Mouse (Mus musculus) forelimb bud, embryonic 11.5 days (tissue): Measurements from ENCODE around the gene Gpr162.

Source experiments
- DNase-seq: peaks from one replicate; pipeline ENCODE4 v3.0.0-alpha.2; 2012; ENCODE audit warnings: low read depth, low spot score

Gpr162 gene

DNA sequence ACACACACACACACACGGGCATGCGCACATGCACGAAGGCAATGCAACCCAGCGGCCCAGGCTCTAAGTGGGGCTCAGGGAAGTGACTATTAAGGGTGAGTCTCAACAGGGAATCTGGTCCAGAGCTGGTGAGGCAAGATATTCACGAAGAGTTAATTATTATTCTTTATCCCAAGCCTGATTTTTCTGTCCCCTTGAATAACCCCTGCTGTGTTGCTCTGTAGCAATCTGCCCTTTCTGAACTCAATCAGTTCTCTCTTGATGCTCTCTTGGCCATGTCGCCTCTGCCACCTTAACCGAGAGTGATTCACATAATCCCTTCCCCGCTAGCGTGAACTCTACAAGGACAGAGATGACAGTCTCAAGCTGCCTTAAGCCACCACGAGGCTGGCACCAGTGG lies 19.6 kb upstream of the Gpr162 start:
- no peak for DNase-seq

DNA sequence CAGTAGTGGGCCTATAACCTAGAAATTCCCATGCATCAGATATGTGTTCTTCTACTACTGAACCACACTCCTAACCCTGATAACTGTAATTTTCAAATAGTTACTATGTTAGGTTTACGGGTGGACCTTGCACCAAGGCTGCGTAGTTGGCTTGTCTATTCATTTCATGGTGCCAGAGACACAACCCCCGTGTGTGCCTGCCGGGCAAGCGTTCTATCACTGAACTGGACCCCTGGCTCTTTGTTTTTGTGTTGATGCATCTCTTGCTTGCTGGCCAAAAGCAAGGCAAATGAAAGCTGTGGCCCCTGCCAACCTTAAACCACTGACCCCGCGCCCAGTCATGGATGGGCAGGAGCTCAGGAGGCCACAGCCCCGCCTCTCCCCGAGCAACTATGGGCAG lies 18.0 kb upstream of the Gpr162 start:
- DNase-seq, result no peak

DNA sequence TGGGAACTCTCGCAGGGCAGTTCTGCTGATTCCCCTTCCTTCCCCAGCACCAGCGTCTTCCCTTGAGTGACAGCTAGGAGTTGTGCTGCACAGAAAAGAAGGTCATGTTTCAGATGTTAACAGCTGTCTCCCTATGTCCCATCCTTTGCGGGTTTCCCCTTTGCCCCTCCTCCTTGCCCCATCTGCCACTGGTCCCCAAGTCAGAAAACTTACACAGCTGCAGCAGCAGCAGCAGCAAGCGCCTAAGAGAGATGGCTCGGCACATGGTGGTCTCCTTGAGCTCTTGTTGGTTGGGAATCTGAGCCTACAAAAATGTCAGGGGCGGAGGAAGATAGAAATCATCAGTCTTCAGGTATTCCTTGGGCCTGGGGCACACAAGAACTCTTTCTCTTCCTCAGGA lies 15.6 kb upstream of the Gpr162 start:
- DNase-seq, result no peak

DNA sequence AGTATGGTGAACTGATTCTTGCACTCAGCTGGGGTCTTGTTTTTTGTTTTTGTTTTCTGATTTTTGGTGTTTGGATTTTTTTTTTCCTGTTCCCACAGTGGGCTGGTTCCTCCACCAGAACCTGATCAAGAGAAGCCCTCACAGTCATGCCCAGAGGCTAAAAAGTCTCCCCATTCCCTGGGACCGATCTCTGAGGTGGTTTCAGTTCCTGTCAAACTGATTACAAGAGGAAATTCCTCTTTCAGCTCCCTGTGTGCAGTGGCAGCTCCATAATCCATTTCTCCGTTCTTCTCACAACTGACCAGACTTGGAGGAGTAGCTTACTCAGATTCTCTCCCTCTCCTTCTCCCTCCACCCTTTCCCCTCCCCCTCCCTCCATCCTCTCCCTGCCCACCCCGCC lies 10.6 kb upstream of the Gpr162 start:
- DNase-seq, result no peak

DNA sequence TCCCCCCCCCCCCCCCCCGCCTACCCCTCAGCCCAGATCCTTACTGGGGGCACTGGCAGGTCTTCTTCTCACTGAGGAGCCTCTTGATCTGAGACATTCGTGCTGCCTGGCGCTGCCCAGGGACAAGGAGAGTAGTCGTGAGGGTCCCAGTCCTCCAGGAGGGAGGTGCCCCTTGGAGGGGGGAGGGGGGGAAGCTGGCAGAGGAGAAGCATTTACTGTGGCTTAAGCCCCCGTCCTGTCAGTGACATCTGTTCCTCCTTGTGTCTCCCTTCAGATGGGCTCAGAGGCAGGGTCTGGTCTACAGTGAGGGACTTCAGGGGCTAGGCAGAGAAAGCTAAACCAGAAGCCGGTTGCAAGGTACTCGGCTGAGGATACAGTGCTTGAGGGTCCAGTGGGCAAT lies 2.8 kb upstream of the Gpr162 start:
- DNase-seq, result no peak

DNA sequence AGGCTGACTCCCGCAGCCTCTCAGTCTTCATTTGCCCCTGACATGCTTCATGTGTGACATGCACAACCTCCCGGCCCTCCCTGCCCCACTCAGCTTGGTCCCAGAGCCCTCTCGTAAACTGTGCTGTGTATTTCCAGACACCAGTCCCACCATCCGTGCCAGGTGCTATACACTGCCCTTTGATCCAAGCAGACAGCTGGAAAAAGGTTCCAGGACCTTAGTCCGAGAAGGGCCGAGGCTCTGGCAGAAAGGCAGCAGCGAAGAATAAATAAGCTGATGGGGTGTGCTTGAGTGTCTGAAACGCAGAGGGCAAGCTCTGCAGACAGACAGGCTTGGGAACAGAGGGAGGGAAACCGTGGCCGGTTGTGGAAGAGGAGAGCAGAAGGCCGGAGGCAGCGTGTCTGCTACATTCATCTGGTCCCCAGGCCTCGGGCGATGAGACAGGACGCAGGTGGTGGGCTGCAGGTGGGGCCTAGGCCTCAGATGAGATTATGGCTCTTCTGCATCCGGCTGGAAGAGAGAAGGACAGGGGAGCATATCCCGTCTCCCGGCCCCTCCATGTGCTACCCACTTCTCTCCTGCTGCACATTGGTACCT lies 2.1 kb upstream of the Gpr162 start:
- DNase-seq, result no peak

DNA sequence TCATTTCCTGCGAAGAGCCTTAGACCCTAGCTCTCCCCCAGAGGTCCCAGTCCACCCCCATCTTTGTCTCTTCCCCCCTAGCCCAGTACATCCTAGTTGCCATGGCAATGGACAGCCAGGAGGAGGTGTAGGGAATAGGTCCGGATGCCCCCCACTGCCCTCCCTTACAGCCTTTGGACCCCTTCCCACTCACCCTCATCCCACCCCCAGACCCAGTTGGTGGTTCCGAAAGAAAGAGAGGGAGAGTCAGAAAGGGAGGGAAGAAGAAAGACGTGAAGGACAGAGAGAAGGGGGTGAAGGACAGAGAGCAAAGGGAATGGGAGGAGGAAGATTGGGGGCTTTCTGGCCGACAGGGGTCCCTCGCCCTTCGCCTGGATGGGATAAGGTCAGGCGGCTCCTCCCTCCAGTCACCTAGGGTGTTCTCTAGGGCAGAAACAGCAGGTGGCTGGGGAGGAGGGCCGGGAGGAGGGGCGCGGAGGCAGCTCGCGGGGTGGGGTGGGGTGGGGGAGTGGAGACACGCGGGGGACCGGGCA lies 592 bp downstream of the Gpr162 start:
- no peak for DNase-seq

DNA sequence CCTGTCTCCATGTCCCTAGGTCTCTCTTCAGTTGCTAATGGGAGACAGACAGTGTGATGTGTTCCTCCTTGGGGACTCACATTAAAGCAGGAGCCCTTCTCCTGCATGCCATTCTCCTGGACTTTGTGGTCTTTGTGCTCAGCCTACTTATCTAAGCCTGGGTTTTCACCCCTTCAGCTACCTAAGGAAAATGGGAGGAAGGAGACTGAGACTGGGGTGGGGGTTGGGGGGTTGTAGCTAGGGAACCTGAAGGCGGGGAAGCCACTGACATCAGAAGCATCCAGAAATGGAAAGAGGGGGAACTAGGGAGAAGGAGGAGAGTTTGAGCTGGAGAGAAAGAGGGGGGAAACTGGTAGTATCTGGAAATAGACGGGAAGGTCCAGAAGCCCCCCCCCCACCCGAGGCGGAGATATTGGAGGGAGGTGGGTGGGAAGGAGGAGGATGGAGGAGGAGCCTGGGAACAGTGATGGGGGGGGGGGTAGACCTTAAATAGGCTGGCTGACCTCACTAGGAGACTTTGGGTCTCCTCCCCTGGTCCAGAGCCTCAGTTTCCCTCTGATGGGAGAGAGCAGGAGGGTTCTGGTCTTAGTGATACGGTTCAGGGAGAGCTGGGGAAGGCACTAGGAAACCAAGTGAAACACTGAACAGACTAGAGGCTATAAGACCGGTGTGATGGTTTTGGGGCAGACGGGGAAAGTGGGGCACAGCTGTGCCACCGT lies 1.2 kb downstream of the Gpr162 start:
- DNase-seq, result no peak

DNA sequence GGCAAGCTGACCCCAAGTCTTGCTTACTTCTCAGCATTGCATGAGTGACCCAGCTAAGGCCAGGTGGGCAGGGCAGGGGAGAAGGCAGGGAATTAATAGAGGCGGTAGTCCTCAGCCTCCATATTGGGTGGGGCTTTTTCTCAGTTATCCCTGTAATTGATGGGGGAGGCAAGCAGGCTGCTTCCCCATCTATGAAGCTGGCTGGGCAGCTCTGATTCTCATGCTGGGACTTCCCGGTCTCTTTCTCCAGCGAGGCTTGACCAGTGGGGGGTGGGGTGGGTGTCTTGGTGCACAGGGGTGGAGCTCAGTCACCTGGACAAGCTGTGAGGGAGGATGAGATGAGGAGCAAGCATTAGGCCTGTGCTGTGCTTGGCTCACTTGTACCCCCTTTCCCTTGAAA lies 2.0 kb downstream of the Gpr162 start:
- no peak for DNase-seq

DNA sequence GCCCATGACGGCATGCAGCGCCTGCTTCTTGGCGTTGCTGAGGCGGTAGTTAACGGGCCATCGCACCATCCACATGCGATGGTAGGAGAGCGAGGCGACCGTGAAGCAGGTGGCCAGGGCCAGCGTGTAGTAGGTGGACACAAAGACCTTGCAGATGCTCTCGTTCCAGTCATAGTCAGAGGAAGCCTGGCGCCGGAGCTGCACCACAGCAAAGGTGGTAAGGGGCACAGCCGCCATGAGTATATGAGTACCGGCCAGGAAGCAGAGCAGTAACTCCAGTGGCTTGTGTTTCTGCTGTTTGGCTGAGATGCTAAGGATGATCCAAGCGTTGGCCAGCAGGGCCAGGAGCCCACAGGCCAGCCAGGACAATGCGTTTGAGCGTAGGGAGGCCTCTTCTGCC lies 2.5 kb downstream of the Gpr162 start:
- DNase-seq, result no peak

DNA sequence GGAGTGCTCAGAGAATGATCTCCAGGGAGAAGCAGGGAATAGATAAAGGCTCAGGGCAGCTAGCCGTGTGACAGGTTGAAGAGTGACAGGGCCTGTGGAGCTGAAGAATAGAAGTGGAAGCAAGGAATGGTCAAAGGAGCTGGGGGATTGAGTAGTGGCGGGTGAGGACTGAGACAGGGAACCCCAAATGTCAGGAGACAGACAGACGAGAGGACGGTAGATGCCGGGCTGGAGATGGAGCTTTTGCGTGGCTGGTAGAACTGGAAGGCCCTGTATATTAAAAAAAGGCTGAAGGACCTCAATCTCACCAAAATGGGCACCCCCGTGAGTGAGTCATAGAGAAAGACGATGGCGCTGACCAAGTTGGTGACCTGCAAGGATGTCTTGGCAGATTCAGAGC lies 3.3 kb downstream of the Gpr162 start:
- DNase-seq, result no peak

DNA sequence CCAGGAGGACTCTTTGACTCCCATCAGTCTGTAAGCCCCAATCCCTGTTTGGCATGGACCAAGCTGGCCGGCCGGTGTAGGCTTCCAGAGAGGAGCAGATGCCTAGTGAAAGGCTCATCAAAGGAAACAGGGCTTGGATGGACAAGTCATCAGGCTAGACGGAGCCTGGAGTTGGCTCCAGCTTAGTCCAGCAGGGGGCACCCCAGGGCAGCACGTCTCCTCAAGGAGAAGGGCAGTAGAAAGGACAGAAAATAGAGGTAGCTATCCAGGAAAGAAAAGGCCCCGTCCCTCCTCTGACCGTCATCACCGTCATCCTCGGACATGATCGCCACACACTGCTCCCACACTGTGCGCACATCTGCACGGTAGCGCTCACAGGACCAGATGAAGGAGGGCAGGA lies 4.1 kb downstream of the Gpr162 start:
- peak; percentile 79 for DNase-seq

DNA sequence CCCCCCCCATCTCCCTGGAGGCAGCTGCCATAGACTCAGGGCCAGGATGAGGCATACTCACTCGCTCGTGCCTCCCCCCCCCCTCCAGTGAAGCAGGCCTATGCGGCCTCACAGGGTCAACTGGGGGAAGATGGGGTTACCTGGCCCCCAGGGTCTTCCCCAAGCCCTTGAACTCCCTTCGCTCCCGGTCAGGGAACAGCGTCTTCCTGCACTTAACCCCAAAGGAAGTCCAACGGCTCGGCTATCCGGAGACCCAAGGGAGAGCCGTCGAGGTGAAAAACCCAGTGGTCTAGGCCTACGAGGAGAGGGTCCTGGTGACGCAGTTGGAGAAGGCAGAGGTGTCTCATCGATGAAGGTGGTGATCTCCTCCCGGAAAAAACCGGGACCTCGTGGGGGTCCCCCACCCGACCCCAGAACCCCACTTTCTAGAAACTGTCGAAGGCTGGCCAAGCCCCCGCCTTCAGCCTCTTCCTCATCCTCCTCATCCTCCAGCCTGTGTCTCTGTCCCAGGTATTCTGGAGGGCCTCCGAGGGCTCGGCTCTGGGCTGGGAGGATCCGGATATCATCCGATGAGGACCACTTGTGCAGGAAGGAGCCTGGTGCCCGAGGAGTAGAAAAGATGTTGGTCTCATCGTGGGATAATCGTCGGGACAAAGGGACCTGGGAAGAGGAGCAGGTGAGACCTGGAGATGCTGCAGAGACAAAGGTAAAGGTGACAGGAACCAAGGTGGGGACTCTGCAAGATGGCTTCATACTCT lies 5.0 kb downstream of the Gpr162 start:
- no peak for DNase-seq

DNA sequence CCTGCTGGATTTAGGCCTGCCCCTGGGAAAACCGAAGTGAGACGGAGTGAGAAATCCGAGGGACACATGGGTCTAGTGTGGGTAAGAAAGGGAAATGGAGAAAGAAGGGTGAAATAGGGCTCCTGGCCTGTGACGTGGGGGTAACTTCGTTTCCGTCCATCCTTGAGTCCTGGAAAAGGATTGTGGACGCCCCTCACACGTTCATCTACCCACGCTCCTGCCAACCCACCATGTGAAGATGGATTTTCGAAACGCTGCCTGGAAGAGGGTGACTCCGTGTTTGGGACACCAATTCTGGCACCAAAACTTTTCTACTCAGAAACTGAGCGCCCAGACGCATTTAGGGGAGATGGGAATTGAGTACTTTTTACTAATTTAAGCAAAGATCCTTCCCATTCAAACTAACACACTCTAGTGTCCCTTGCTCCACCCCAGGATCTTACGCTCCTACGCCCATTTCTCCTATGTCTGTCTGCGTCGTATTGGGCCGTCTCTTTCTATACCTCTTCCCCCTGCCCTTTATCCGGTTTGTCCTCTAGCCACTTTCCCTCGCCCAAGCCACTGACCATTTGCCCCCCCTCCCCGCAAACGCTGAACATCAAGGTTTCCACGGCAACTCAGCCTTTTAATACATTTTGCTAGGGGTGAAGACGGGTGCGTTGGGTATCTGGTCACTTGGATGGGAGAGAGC lies 5.8 kb downstream of the Gpr162 start:
- DNase-seq, result no peak

DNA sequence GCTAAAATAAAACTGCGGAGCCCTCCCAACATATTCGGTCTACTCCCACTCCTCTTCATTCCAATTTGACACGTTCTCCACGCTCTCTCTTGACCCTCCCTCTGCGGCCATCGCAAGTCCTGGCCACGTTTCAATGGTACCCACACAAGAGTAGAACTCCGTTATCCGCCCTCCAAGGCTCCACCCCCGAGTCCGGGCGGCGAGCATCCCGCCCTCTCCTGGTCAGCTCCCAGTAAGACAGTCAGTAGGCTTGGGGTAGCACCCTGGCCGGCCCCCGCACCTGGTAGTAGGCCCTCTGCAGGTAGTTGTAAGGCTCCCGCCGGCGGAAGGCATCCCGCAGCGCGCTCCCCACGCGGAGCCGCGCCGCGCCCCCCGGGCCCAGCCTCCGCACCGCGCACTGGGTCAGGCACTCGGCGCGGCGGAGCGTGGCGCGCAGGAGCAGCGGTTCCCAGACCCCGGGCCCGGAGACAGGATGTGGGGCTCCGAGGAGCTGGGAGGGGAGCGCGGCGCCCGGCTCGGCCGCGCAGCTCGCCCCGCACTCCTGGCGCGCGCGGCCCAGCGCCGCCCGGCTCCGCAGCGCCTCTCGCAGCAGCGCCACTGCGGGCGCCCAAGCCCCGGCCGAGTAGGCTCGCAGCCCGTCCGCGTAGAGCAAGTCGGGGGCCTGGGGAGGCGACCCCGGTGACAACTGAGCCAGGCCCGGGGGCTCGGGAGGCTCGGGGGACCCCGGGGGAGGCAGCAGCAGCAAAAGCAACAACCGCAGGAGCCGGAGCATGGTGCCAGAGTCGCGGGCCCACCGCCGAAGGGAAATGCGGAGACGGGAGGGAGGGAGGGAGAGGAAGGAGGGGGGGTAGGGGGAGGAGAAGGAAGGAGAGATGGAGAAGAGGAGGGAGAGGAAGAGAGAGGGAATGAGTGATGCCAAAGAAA lies 6.6 kb downstream of the Gpr162 start, which contains the start of gene P3h3:
P3h3 (minus strand) TSS at position 837 of the 924 bp plus-strand sequence.
- peak; percentile 92 for DNase-seq

DNA sequence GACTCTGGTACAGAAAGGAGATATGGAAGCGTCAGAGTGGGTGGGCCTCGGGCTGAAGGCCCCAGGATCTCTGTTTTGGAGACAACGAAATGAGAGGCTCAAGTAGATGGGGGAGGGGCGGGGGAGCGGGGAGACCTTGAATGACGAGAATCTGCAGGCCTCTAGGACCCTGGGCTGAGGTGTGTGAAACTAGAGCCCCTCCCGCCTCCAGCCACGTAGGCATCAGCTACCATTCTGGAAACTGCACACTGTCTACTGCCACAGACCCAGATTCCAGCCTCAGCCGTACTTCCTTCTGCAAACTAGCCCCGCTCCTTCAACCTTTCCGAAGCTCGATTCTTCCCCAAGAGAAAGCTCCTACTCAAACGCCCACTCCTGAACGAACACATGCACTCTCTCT lies 7.5 kb downstream of the Gpr162 start:
- DNase-seq, result peak; percentile 75

DNA sequence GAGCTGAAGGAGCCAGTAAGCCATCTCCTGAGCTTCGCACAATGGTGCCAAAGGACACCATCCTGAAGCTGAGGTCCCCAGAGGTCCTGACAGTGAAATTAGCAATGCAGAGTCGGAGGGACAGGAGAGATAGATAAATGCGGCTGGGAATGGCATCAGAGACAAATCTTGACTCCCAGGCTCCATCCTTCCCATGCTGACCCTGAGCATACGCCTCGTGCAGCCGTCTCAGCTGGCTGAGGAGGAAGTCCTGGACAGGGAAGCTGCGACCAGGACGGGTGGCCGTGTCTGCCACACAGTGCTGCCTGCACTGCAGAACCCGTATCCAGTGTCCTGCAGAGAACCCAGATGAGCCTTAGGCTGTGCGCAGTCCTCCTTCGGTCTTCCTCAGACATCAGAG lies 9.1 kb downstream of the Gpr162 start:
- no peak for DNase-seq

DNA sequence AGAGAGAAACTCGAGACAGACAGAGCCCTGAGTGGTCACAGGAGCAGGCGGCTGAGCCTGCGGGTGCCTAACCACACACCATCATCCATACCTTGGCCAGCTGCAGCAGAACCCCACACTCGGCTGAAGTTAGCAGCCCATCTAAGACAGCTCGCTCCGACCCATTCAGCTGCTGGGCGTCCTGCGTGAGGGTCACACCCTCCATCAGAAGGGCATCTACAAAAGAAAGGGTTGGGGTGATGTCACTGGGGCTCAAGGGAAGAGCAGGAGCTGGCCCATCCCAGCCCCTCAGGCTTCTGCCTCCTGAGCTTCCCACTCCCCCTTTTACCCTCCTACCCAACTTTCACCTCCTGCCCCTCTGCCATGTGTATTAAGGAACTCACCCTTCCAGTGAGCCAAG lies 13.2 kb downstream of the Gpr162 start:
- no peak for DNase-seq

DNA sequence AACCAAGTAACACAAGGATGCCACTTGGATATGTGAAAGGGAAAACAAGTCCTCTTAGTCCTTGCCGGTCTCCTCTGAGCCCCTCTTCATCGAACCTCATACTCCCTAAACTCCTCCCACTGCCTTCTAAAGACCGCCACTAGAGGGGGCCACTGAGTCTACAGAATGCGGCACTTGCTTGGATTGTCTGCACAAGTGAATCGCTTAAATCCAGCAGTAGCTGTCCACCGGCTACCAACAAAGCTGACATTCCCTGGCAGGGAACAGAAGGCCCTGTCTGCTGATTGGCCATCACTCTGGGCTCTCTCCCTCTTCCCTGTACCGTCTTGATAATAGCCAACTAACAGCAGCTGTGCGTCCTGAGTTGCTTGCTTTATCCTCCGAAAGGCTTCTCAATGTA lies 16.5 kb downstream of the Gpr162 start:
- DNase-seq, result peak; percentile 95

DNA sequence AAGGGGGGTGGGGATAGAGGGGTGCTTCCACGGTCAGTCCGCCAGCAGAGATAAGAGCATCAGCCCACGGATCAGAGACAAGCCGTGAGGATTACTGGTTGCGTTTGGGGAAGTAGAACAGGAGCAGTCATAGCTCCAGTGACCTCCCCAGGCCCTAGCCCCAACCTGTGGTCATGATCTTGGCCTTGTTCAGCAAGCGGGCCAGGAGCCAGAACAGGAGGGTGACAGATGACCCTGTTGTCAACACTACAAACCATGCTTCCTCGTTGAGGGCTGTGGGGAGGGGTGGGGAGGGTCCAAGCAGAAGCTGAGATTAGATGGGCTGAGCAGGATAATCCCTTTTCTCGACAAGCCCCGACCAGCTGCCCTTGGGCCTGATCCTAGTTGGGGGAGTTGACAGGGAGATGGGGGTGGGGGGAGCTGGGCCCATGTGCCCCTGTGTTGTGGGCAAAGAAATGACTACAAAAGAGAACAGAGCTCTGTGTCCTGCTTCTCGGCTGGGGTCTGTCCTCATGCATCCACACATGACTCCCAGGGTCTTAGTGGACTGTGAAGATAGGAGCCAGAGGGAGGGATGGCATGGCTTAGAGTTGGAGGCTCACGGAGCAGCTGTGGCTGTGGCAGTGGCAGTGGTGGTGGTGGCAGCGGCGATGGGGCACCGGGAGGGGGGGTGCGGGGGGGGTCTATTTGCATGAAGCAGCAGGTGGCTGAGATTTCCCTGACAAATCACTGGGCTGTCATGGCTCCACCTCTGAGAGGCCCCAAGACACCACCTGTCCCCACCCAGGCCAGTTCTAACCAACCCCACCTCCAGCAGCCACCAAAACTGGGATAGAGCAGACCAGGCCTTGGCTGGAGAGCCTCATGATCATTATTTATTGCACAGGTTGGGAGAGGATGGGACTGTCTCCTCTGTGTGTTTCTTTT lies 23.3 kb downstream of the Gpr162 start, which contains the start of gene Gnb3:
Gnb3 (minus strand) TSS at position 35 of the 927 bp plus-strand sequence.
- DNase-seq, result no peak
